Mouse (Mus musculus): ENCODE data around the gene Hcls1. TPM values are rescaled to one million over a fixed set of nuclear protein-coding genes. Genes with fewer than 3 reads are reported as not detected.

Gene Hcls1
- 1.1 TPM in 2 replicates for polyA plus RNA-seq (2014; fragmentation: Nextera tagmentation; extraction: Ambion mirVana)

- H3K4me1 ChIP-seq (ENCODE audit: control insufficient read depth, insufficient read depth, low read length), result no peaks in the 10 kb centered on the region
- ATAC-seq (ENCODE audit: low FRiP score) (no peak), DNase-seq (ENCODE audit: low spot score, missing footprints) (no peak)
- no peak within 1 kb of the TSS for H3K9ac ChIP-seq (ENCODE audit: low read length)
- H3K4me3 ChIP-seq (ENCODE audit: low read depth, low read length), result no peak within 1 kb of the TSS
- H3K27ac ChIP-seq (ENCODE audit: low read depth, low read length), result no peak within 1 kb of the TSS
- no peaks in the 10 kb centered on the region for H3K9me3 ChIP-seq (ENCODE audit: control insufficient read depth, low read length)
- no peak within 1 kb of the TSS for H3K4me2 ChIP-seq
- 84% methylated on average over 7 of the region's 7 CpGs for WGBS
- H3K27me3 ChIP-seq (ENCODE audit: control insufficient read depth, insufficient read depth, low read length), result no peaks in the 10 kb centered on the region
- peaks cover 3% of the 10 kb centered on the region for H3K36me3 ChIP-seq (ENCODE audit: control insufficient read depth, insufficient read depth, low read length)
Observed at GRCm38 (mm10) chr16:36934841-36935620, at the start of gene Hcls1. Gene Hcls1 (plus strand): TSS chr16:36934983.

DNA sequence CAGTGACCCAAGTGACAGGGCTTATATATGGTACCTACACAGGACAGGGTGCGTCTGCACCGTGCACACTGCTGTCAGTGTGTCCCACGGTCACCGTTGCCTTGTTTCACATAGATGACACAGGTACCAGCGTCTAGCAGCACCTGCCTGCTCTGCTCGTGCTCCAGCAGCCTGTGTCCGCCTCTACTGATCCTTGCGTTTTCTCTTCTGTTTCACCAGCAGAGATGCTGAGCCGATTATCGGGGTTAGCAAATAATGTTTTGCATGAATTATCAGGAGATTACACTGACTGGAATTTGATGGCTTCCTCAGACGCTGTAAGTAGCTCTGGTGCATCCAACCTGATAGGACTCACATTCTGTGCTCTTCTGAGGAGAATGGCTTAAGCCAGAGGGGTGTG lies 48.9 kb upstream of the Hcls1 start:
- Histone ChIP-seq H3K36me3 (ENCODE audit: control insufficient read depth, insufficient read depth, low read length) (no peaks in the 10 kb centered on the region), H3K4me2 (no peak overlapping the region), H3K27ac (ENCODE audit: low read depth, low read length) (no peak overlapping the region), H3K4me1 (ENCODE audit: control insufficient read depth, insufficient read depth, low read length) (no peaks in the 10 kb centered on the region), H3K9ac (ENCODE audit: low read length) (no peak overlapping the region), H3K27me3 (ENCODE audit: control insufficient read depth, insufficient read depth, low read length) (no peaks in the 10 kb centered on the region), H3K4me3 (ENCODE audit: low read depth, low read length) (no peak overlapping the region), H3K9me3 (ENCODE audit: control insufficient read depth, low read length) (no peaks in the 10 kb centered on the region)
- WGBS, result 82% methylated on average over 11 of the region's 11 CpGs
- no peak for DNase-seq (ENCODE audit: low spot score, missing footprints)
- ATAC-seq (ENCODE audit: low FRiP score), result no peak

GRCm38 (mm10) chr16:36887546-36887945 lies 47.2 kb upstream of the Hcls1 start:
- H3K36me3 ChIP-seq (ENCODE audit: control insufficient read depth, insufficient read depth, low read length), result no peaks in the 10 kb centered on the region
- no peaks in the 10 kb centered on the region for H3K4me1 ChIP-seq (ENCODE audit: control insufficient read depth, insufficient read depth, low read length)
- no peak for ATAC-seq (ENCODE audit: low FRiP score)
- H3K27me3 ChIP-seq (ENCODE audit: control insufficient read depth, insufficient read depth, low read length), result no peaks in the 10 kb centered on the region
- no peak overlapping the region for H3K4me3 ChIP-seq (ENCODE audit: low read depth, low read length)
- 79% methylated on average over 5 of the region's 5 CpGs for WGBS
- no peak overlapping the region for H3K27ac ChIP-seq (ENCODE audit: low read depth, low read length)
- H3K9me3 ChIP-seq (ENCODE audit: control insufficient read depth, low read length), result no peaks in the 10 kb centered on the region
- H3K4me2 ChIP-seq, result no peak overlapping the region
- H3K9ac ChIP-seq (ENCODE audit: low read length), result no peak overlapping the region
- no peak for DNase-seq (ENCODE audit: low spot score, missing footprints)

GRCm38 (mm10) chr16:36890559-36890958 lies 44.2 kb upstream of the Hcls1 start:
- Histone ChIP-seq H3K36me3 (ENCODE audit: control insufficient read depth, insufficient read depth, low read length) (no peaks in the 10 kb centered on the region), H3K4me3 (ENCODE audit: low read depth, low read length) (no peak overlapping the region), H3K27me3 (ENCODE audit: control insufficient read depth, insufficient read depth, low read length) (no peaks in the 10 kb centered on the region), H3K27ac (ENCODE audit: low read depth, low read length) (no peak overlapping the region), H3K9me3 (ENCODE audit: control insufficient read depth, low read length) (no peaks in the 10 kb centered on the region), H3K4me2 (no peak overlapping the region), H3K4me1 (ENCODE audit: control insufficient read depth, insufficient read depth, low read length) (no peaks in the 10 kb centered on the region), H3K9ac (ENCODE audit: low read length) (no peak overlapping the region)
- no peak for DNase-seq (ENCODE audit: low spot score, missing footprints)
- WGBS, result 95% methylated on average over 3 of the region's 3 CpGs
- ATAC-seq (ENCODE audit: low FRiP score), result no peak

GRCm38 (mm10) chr16:36891415-36891814 lies 43.4 kb upstream of the Hcls1 start:
- Histone ChIP-seq H3K27ac (ENCODE audit: low read depth, low read length) (no peak overlapping the region), H3K4me3 (ENCODE audit: low read depth, low read length) (no peak overlapping the region), H3K4me2 (no peak overlapping the region), H3K36me3 (ENCODE audit: control insufficient read depth, insufficient read depth, low read length) (no peaks in the 10 kb centered on the region), H3K27me3 (ENCODE audit: control insufficient read depth, insufficient read depth, low read length) (no peaks in the 10 kb centered on the region), H3K4me1 (ENCODE audit: control insufficient read depth, insufficient read depth, low read length) (no peaks in the 10 kb centered on the region), H3K9me3 (ENCODE audit: control insufficient read depth, low read length) (no peaks in the 10 kb centered on the region), H3K9ac (ENCODE audit: low read length) (no peak overlapping the region)
- DNase-seq (ENCODE audit: low spot score, missing footprints) (no peak), ATAC-seq (ENCODE audit: low FRiP score) (no peak)
- 95% methylated on average over 4 of the region's 4 CpGs for WGBS

DNA sequence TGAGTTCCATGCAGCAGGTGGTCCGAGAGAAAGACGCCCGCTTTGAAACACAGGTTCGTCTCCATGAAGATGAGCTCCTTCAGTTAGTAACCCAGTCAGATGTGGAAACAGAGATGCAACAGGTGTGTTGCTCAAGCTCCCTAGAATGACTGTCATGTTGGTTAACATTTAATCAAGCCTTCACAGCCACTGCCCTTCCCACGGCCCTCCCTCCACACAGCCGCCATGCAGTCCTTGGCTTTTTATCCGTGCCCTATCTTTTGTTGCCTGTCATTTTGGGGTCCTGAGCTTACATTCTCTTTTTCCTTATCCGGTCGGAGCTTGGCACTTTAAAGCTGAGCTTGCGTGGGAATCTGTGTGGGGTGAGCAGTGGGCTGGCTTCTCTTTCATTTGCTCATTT lies 41.5 kb upstream of the Hcls1 start:
- 90% methylated on average over 10 of the region's 10 CpGs for WGBS

GRCm38 (mm10) chr16:36896712-36897111 lies 38.1 kb upstream of the Hcls1 start:
- H3K9me3 ChIP-seq (ENCODE audit: control insufficient read depth, low read length), result no peaks in the 10 kb centered on the region
- no peak overlapping the region for H3K27ac ChIP-seq (ENCODE audit: low read depth, low read length)
- H3K4me3 ChIP-seq (ENCODE audit: low read depth, low read length), result no peak overlapping the region
- no peaks in the 10 kb centered on the region for H3K4me1 ChIP-seq (ENCODE audit: control insufficient read depth, insufficient read depth, low read length)
- no peak for ATAC-seq (ENCODE audit: low FRiP score)
- no peak overlapping the region for H3K4me2 ChIP-seq
- no peak overlapping the region for H3K9ac ChIP-seq (ENCODE audit: low read length)
- DNase-seq (ENCODE audit: low spot score, missing footprints), result no peak
- H3K36me3 ChIP-seq (ENCODE audit: control insufficient read depth, insufficient read depth, low read length), result peaks cover 6% of the 10 kb centered on the region; the same call in 1 of the 2 replicates
- H3K27me3 ChIP-seq (ENCODE audit: control insufficient read depth, insufficient read depth, low read length), result no peaks in the 10 kb centered on the region
- WGBS, result 97% methylated on average over 6 of the region's 6 CpGs

More for the DNA sequence above, 41.5 kb upstream of the Hcls1 start:
- no peaks in the 10 kb centered on the region for H3K9me3 ChIP-seq (ENCODE audit: control insufficient read depth, low read length)
- ATAC-seq (ENCODE audit: low FRiP score) (no peak), DNase-seq (ENCODE audit: low spot score, missing footprints) (no peak)
- H3K4me2 ChIP-seq, result no peak overlapping the region
- no peaks in the 10 kb centered on the region for H3K4me1 ChIP-seq (ENCODE audit: control insufficient read depth, insufficient read depth, low read length)
- H3K9ac ChIP-seq (ENCODE audit: low read length), result no peak overlapping the region
- H3K4me3 ChIP-seq (ENCODE audit: low read depth, low read length), result no peak overlapping the region
- H3K27me3 ChIP-seq (ENCODE audit: control insufficient read depth, insufficient read depth, low read length), result no peaks in the 10 kb centered on the region
- H3K36me3 ChIP-seq (ENCODE audit: control insufficient read depth, insufficient read depth, low read length), result no peaks in the 10 kb centered on the region
- no peak overlapping the region for H3K27ac ChIP-seq (ENCODE audit: low read depth, low read length)

DNA sequence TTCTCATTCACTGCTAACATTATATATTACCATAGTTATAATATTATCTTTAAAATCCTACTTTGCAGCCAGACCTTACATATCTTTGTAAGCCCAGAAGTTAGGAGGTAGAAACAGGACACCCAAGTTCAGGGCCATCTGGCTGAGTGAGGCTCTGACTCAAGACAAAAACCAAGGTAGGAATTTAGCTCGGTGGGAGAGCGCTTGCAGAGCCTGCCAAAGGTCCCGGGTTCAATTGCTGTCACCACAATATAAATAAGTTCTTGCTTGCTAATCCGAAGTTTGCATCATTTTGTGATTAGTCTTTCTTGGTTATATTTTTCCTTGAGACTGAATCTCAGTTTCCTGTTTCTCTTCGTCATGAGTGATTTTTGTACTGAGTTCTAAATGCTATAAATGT lies 31.6 kb upstream of the Hcls1 start:
- Histone ChIP-seq H3K4me1 (ENCODE audit: control insufficient read depth, insufficient read depth, low read length) (no peaks in the 10 kb centered on the region), H3K36me3 (ENCODE audit: control insufficient read depth, insufficient read depth, low read length) (peaks cover 9% of the 10 kb centered on the region; the same call in 1 of the 2 replicates), H3K27me3 (ENCODE audit: control insufficient read depth, insufficient read depth, low read length) (no peaks in the 10 kb centered on the region), H3K27ac (ENCODE audit: low read depth, low read length) (no peak overlapping the region), H3K9ac (ENCODE audit: low read length) (no peak overlapping the region), H3K4me2 (no peak overlapping the region), H3K9me3 (ENCODE audit: control insufficient read depth, low read length) (no peaks in the 10 kb centered on the region), H3K4me3 (ENCODE audit: low read depth, low read length) (no peak overlapping the region)
- WGBS, result 91% methylated on average over 5 of the region's 5 CpGs
- ATAC-seq (ENCODE audit: low FRiP score), result no peak
- no peak for DNase-seq (ENCODE audit: low spot score, missing footprints)

GRCm38 (mm10) chr16:36911909-36912308 lies 22.9 kb upstream of the Hcls1 start:
- 93% methylated on average over 10 of the region's 10 CpGs for WGBS
- ATAC-seq (ENCODE audit: low FRiP score) (no peak), DNase-seq (ENCODE audit: low spot score, missing footprints) (no peak)
- Histone ChIP-seq H3K4me2 (no peak overlapping the region), H3K27ac (ENCODE audit: low read depth, low read length) (no peak overlapping the region), H3K27me3 (ENCODE audit: control insufficient read depth, insufficient read depth, low read length) (no peaks in the 10 kb centered on the region), H3K36me3 (ENCODE audit: control insufficient read depth, insufficient read depth, low read length) (peaks cover 10% of the 10 kb centered on the region; the same call in 1 of the 2 replicates), H3K9ac (ENCODE audit: low read length) (no peak overlapping the region), H3K4me1 (ENCODE audit: control insufficient read depth, insufficient read depth, low read length) (no peaks in the 10 kb centered on the region), H3K9me3 (ENCODE audit: control insufficient read depth, low read length) (no peaks in the 10 kb centered on the region), H3K4me3 (ENCODE audit: low read depth, low read length) (no peak overlapping the region)

Data from midbrain, embryonic 11.5 days (tissue).